Mouse (Mus musculus) forebrain, embryonic 14.5 days (tissue): ENCODE measurements at regions not wholly inside any gene's neighbourhood (a gene's known extent, or its start where the extent isn't known, plus 50 kb on each side); places are given as distances from the start of the nearest gene placed in this dataset.
A peak's percentile ranks its signal among the peaks of the same experiment; 100 is the strongest.

Experiments used
- ATAC-seq: fragments of 200-750 bp; cut with Nextera tagmentation; 2 replicates; pipeline ENCODE4 v1.8.0; 2017; ENCODE audit warnings: mild to moderate bottlenecking, moderate library complexity
- DNase-seq: peaks from one replicate; pipeline ENCODE4 v3.0.0-alpha.2; 2015; ENCODE audit warnings: low spot score
- H3K27ac ChIP-seq: fragments of 300-500 bp; sonication (generic); 2 replicates; pipeline ENCODE4 v1.5.1; 2014; ENCODE audit warnings: low read depth, mild to moderate bottlenecking, control low read depth, low read length, moderate library complexity
- H3K27me3 ChIP-seq: fragments of 300-500 bp; sonication (generic); replicated peaks from 2 replicates; pipeline ENCODE4 v1.6.1; 2014; ENCODE audit warnings: low read length, control low read depth, mixed read lengths; ENCODE audit not compliant: control insufficient read depth, insufficient read depth
- H3K36me3 ChIP-seq: fragments of 300-500 bp; sonication (generic); 2 replicates; pipeline ENCODE4 v1.6.1; 2014; ENCODE audit warnings: low read length, control low read depth; ENCODE audit not compliant: control insufficient read depth, insufficient read depth
- H3K4me1 ChIP-seq: fragments of 300-500 bp; sonication (generic); 2 replicates; pipeline ENCODE4 v1.6.1; 2014; ENCODE audit warnings: antibody characterized with exemption, low read length, control low read depth; ENCODE audit not compliant: control insufficient read depth, insufficient read depth
- H3K4me2 ChIP-seq: fragments of 300-500 bp; sonication (generic); 2 replicates; pipeline ENCODE4 v1.6.1; 2014; ENCODE audit warnings: mild to moderate bottlenecking, control low read depth, low read length
- H3K4me3 ChIP-seq: fragments of 300-500 bp; sonication (generic); 2 replicates; pipeline ENCODE4 v1.5.1; 2014; ENCODE audit warnings: low read depth, low read length, control low read depth
- H3K9ac ChIP-seq: fragments of 300-500 bp; sonication (generic); 2 replicates; pipeline ENCODE4 v1.6.1; 2014; ENCODE audit warnings: mild to moderate bottlenecking, low read length, control low read depth, moderate library complexity
- H3K9me3 ChIP-seq: fragments of 300-500 bp; sonication (generic); replicated peaks from 2 replicates; pipeline ENCODE4 v1.6.1; 2016; ENCODE audit warnings: low read length, control low read depth, mixed read lengths; ENCODE audit not compliant: control insufficient read depth
- WGBS: fragments of 180-500 bp; shearing (Covaris S2); extraction: QIAGEN DNeasy Blood & Tissue Kit; methylation state at CpG from one replicate; pipeline ENCODE4 v1.1.7; 2014; 5-methylcytosine and 5-hydroxymethylcytosine counted together

DNA sequence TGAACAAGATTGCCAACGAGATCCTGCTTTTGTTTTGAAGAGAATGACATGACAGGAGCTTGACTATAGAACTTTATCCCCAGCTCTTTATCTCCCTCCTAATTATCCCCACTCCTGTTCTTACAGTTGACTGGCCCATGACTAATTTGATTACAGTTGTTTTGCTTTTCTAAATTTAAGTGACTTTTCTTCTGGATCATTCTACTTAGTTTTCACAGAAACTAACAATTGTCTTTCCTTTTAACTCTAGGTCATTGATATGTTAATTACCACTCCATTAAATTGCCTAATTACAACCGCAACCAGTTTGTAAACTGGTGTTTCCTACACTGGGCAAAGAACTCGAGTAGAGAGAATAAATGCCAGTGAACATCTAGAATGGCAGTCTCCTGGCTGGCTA is 485.3 kb upstream of the Nbea start:
- Histone ChIP-seq H3K27ac (no peak overlapping the region), H3K9me3 (no peaks in the 10 kb centered on the region), H3K27me3 (peaks cover 22% of the 10 kb centered on the region), H3K36me3 (no peaks in the 10 kb centered on the region), H3K4me3 (no peak overlapping the region), H3K9ac (no peak overlapping the region), H3K4me2 (no peak overlapping the region), H3K4me1 (no peaks in the 10 kb centered on the region)
- ATAC-seq = peak; percentile 83
- DNase-seq = peak; percentile 80
- WGBS = 2% methylated on average over 3 of the region's 3 CpGs

DNA sequence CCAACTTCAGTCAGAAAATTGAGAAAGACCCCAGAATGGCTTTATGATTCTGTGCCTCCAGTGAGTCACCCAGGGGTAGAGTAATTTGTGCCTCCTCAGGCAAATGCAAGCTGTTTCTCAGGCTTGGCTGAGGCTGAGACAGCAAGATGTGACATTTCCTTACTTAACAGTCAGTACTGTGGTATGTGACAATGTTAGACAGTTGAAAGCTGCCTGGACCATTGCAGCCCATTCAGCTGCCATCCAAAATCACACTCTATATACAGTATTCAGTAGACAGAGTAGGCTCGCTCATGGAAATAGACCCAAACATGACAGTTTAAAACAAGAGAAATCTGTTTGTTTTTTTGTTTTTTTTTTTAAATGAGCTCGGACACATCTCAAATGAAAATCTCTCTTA is 477.1 kb upstream of the Nbea start:
- H3K9ac ChIP-seq = no peak overlapping the region
- no peaks in the 10 kb centered on the region for H3K4me1 ChIP-seq
- no peak for ATAC-seq
- no peak for DNase-seq
- no peak overlapping the region for H3K4me3 ChIP-seq
- H3K27me3 ChIP-seq = 0 out of 2 replicates have a peak, but pooled peaks cover 4% of the 10 kb centered on the region
- H3K36me3 ChIP-seq = no peaks in the 10 kb centered on the region
- H3K4me2 ChIP-seq = no peak overlapping the region
- 88% methylated on average over 2 of the region's 2 CpGs for WGBS
- H3K9me3 ChIP-seq = no peaks in the 10 kb centered on the region
- no peak overlapping the region for H3K27ac ChIP-seq

GRCm38 (mm10) chr3:56647313-56647712 is 463.8 kb upstream of the Nbea start:
- no peak overlapping the region for H3K9ac ChIP-seq
- no peaks in the 10 kb centered on the region for H3K36me3 ChIP-seq
- no peaks in the 10 kb centered on the region for H3K9me3 ChIP-seq
- H3K4me1 ChIP-seq = no peaks in the 10 kb centered on the region
- no peaks in the 10 kb centered on the region for H3K27me3 ChIP-seq
- no peak overlapping the region for H3K4me3 ChIP-seq
- no peak overlapping the region for H3K4me2 ChIP-seq
- no peak overlapping the region for H3K27ac ChIP-seq
- DNase-seq (peak; percentile 13), ATAC-seq (no peak)
- WGBS = 69% methylated on average over 3 of the region's 3 CpGs
